Mouse (Mus musculus) hindlimb bud, embryonic 11.5 days (tissue): ENCODE measurements at regions not wholly inside any gene's neighbourhood (a gene's known extent, or its start where the extent isn't known, plus 50 kb on each side); places are given as distances from the start of the nearest gene placed in this dataset.

Experiments
- DNase-seq: peaks from one replicate; pipeline ENCODE4 v3.0.0-alpha.2; 2012; ENCODE audit warnings: low read depth, low spot score; ENCODE audit errors: extremely low spot score

DNA sequence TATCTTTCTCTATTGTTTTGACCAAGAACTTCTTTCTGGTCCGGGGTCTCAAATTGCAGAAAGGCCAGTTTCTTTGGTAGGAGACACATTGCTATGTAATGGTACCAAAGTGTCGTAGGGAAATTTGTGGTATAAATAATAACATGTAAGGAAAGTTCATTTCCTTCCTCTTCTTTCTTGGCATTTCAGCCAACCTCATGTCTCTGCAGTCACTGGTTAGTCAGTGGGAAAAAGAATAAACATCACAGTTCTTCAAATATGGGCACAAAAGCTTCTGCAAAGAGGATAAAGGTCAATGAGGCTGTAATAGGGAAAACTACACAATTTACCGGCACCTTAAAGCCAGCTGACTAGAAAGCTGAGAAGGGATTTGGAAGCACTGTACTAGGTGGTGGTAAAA, 68.5 kb upstream of the Rgs1 start:
- DNase-seq, result no peak

DNA sequence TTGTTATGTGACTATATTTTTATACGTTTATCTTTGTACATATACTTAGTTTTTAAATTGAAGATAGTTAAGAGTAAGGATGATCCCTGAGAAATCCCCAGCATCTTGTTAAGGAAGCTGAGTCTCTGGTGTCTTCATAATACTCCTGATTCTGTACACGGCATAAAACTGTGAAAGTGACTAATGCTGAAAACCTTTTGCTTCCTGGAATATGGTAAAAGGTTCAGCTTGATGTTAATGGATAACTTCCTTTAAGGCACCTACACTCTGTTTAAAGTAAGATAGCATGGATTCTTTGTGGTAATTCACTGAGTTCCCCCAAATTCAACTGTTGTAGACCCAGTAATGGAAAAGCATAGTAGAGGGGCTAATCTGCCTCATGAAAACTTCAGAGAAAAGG, 67.2 kb upstream of the Rgs1 start:
- DNase-seq, result no peak

DNA sequence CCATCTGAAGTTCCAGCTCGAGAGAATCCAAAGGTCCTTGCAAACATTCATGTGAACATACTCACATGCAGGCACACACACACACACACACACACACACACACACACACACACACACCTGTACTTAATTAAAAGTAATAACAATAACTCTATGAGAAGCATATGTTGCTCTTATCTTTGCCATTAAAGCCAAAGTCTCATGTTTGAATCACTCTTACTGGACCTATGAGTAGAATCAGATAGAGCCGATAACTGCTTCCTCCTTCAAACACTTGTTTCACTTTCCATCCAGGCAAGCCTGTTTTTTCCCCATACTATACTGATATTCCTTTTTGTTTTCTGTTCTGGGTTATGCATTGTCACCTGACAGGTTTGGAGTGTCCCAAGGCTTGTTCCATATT, 65.3 kb upstream of the Rgs1 start:
- DNase-seq, result no peak

DNA sequence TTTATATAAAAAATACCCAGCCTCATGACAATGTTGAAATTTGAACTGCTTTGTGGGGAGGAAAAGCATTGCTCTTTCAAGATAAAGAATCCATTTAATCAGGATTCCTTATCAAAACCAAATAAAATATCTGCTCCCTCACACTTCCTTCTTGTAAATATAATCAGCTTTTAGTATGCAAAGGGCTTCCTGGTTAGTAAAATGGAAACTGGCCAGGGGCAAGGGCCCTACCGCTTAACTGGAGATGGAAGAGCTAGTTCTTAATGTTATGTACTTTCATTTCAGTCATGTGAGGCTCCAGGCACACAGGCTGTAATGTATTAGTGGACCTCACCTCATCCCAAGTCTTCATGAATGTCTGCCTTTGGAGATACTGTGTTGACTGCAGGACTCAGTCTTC, 64.3 kb upstream of the Rgs1 start:
- DNase-seq, result no peak

DNA sequence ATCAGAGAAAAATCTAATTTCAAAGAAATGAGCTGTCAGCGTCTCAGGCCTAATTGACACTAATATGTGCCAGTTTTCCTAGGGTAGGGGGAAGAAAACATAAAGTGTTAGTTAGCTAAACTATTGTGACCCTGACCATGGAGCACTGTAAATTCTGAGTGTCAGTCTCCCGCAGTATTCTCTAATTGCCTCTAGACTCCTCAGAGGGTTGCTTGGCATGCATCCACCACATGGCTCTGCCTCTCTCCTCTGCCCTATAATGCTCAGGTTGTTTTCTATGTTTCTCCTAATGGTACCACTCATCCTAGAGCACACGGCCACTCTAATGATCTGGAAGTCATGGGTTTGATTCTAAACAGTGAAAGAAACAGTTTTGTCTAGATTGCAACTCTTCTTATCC, 60.9 kb upstream of the Rgs1 start:
- no peak for DNase-seq

DNA sequence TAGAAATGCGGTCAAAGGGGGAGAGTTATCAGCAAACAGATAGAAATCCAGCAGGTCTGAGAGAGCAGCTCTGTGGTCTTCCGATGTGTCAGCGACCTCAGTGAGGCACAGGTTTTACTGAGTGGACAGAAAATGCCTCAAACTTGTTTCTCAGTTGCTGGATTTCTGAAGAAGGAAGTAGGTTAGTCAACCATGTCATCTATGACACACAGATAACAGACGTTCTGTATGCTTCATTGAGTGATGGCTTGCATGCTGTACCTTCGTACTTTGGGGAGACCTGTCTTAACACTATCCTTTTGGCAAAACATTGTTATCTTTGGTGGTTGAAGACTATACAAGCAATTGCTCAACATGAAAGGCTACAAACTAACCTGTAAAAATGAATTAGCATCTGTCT, 59.3 kb upstream of the Rgs1 start:
- no peak for DNase-seq

DNA sequence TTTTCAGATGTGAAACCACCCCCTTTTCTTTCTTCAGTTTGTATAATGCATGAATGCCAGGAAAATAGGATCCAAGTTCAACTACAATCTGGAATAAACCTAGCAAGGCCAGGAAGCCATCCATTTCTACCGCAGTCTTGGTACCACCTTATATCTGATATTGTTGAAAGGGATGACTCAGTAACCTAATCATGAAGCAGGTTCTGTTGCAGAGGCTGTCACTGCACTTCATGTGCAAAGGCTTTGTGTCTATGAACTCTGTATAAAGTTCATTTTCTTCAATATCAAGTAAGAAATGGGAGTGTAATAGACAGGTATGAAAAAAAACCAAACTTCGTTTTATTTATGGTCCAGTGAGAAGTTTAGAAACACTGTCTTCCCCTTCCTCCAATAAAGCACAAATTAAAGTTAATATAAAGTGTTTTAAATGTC, 58.8 kb upstream of the Rgs1 start:
- DNase-seq, result no peak

DNA sequence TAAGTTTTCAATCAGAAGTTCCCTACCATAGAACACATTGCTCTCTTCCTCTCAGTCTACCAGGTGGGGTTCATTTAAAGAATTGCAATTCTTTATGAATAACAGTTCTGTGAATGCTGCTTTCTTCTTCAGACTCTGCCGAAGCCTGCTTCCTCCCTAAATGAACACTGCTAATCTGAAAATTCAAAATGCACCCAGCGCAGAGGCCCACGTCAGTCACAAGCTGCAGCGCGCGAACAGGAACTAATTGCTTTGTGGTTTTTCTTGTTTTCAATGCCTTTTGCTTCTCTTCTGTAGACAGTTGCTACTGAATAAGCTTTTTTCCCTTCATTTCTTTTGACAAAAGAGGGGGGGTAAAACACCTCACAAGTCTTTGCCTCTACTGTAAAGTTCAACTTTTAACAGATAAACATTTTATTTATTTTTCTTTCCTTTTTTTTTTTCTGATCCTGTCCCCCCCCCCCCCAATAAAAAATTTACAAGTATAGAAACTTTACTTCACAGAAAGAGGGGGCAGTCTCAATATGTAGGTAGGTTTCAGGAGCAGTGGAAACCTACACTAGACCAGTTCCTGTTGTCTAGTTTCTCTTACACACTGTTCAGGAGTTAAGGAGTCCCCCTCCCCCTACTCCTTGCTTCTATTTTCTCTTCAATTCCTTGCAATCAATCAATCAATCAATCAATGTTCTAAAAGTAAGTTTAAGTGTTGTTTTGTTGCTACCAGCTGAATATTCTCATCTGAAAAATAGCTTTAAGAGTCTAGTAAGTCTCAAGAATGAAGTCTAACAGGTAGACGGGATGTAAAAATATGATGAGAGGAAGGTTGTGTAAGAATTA, 58.2 kb upstream of the Rgs1 start:
- no peak for DNase-seq

DNA sequence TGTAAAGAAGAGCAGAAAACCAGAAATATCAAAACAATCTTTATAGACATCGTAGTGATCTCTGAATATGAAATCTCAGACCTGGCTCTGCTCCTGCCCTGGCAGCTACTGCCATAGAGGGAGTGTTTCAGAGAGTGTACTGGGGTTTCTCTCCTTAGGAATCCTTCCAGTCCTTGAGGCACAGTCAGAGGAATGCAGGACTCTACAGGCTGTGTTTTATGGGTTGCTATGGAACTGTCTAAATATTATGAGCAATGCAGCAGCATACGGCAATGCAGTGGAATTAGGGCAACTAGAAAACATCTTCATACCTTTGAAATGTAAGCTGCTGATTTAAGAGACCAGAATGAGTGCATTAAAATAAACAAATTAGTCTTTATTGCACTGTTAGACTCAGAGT, 57.2 kb upstream of the Rgs1 start:
- DNase-seq, result no peak

DNA sequence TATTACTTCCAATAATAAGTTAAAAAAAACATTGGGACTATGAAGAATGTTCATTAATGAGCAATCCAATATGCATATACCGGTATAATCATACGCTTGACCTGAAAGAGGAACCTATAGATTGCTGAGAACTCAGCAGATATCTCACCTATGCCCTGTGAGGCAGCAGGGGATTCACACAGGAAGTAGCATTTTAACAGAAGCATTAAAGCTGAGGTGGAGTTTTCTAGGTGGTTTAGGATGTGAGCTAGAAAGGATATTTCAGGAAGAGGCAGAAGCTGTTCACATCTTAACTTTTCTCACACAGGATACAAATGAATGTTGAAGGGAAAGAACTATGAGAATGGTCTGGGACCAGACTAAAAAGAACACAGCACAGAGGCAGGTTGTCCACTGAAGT, 51.6 kb upstream of the Rgs1 start:
- DNase-seq, result no peak
